Mouse (Mus musculus): ENCODE measurements around the gene Zfp605.

DNA sequence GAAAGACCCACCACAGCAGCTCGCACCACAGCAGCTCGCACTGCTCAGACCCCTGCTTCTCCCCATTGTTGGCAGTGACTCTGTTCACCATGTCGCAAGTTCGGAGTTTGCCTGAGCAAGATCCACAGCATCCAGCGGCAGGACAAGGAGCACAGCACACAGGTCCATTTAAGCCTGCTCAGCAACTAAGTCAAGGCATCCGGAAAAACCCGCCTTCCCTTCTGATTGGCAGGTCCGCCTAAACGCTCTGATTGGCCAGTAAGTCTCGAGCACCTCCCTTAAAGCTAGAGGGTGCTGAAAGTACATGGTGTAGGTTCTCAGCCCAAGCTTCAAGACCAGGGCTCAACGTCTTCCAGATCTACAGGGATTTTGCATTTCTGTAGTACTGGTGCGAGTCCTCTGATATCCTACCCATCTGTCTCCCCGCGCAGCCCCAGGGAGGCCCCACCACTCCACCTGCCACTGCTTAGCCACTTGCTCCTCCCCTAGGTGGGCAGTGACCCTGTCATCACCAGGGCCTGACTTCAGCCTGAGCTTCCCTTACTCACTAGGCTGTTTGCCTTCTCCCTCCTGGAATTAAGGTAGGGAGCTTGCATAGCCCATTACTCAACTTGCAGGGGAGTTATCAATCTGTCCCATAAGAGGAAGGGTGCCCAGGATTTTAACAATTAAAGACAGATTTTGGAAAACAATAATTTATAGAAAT is 23.6 kb upstream of the Zfp605 start:
- no peak for TF ChIP-seq CTCF (IDR thresholded peaks at IDR 0.05; ENCODE audit: low read depth)
- no peak for TF ChIP-seq EP300 (IDR thresholded peaks at IDR 0.05; ENCODE audit: low read depth)
